Mouse (Mus musculus) ES-E14 (cell line): ENCODE data around the gene Nfib. TPM values are rescaled to one million over a fixed set of nuclear protein-coding genes. Genes with fewer than 3 reads are reported as not detected.
A peak's percentile ranks its signal among the peaks of the same experiment; 100 is the strongest.

ENCODE experiments used
- DNase-seq: peaks from one replicate; pipeline ENCODE4 v3.0.0-alpha.2; 2013; ENCODE audit warnings: low read depth, low spot score
- H3K27ac ChIP-seq: 2 replicates; pipeline ENCODE4 v1.5.1; 2012; ENCODE audit warnings: low read depth, mild to moderate bottlenecking, low read length, moderate library complexity, mixed read lengths; ENCODE audit not compliant: poor library complexity, insufficient read depth, severe bottlenecking
- H3K36me3 ChIP-seq: 2 replicates; pipeline ENCODE4 v1.6.1; 2012; ENCODE audit warnings: mild to moderate bottlenecking, low read length, moderate library complexity, mixed read lengths; ENCODE audit not compliant: control insufficient read depth, poor library complexity, insufficient read depth, severe bottlenecking
- H3K4me1 ChIP-seq, 2 experiments: fragments of 150-350 bp in 1 of 2; sonication (generic) in 1 of 2; 2 replicates each; pipeline ENCODE4 v1.6.1; 2012; ENCODE audit warnings: low read length in 2 of 2, mild to moderate bottlenecking in 1 of 2, mixed read lengths in 1 of 2; ENCODE audit not compliant: control insufficient read depth in 2 of 2, insufficient read depth in 2 of 2, poor library complexity in 1 of 2
- H3K4me3 ChIP-seq, 2 experiments: fragments of 150-350 bp in 1 of 2; sonication (generic) in 1 of 2; 2 replicates each; pipeline ENCODE4 v1.5.1; 2012; ENCODE audit warnings: low read length in 2 of 2, low read depth in 1 of 2, mild to moderate bottlenecking in 1 of 2, mixed read lengths in 1 of 2; ENCODE audit not compliant: insufficient read depth in 1 of 2, poor library complexity in 1 of 2, severe bottlenecking in 1 of 2
- H3K9ac ChIP-seq: 2 replicates; pipeline ENCODE4 v1.6.1; 2012; ENCODE audit warnings: low read depth, mild to moderate bottlenecking, low read length, mixed read lengths; ENCODE audit not compliant: poor library complexity, insufficient read depth, severe bottlenecking
- H3K9me3 ChIP-seq: fragments of 150-350 bp; sonication (generic); 2 replicates; pipeline ENCODE4 v1.6.1; 2012; ENCODE audit warnings: low read depth, mild to moderate bottlenecking, low read length; ENCODE audit not compliant: control insufficient read depth, insufficient read depth
- CHD2 ChIP-seq: IDR thresholded peaks from 2 replicates; pipeline ENCODE4 v1.6.1; 2014; ENCODE audit warnings: mild to moderate bottlenecking, low read depth, low read length, inconsistent platforms
- HCFC1 ChIP-seq: IDR thresholded peaks from 2 replicates; pipeline ENCODE4 v1.6.1; 2012; ENCODE audit warnings: low read length, inconsistent platforms, borderline replicate concordance; ENCODE audit not compliant: insufficient read depth
- MAFK ChIP-seq: IDR thresholded peaks from 2 replicates; pipeline ENCODE4 v1.6.1; 2014; ENCODE audit warnings: mild to moderate bottlenecking, low read depth, low read length, inconsistent platforms; ENCODE audit not compliant: insufficient read depth
- ZC3H11A ChIP-seq: IDR thresholded peaks from 2 replicates; pipeline ENCODE4 v1.6.1; 2012; ENCODE audit warnings: low read depth, mild to moderate bottlenecking, inconsistent platforms, low read length, borderline replicate concordance
- ZNF384 ChIP-seq: IDR thresholded peaks from 2 replicates; pipeline ENCODE4 v1.6.1; 2012; ENCODE audit warnings: low read depth, low read length, inconsistent platforms
- in situ Hi-C, 2 experiments: fragments of 600-800 bp; cut with MboI; formaldehyde crosslinking; loops; one replicate each; pipeline ENCODE4 v1.15.1; 2025; ENCODE audit warnings: low sequenced_read_pairs in 2 of 2, inconsistent platforms in 1 of 2; ENCODE audit not compliant: unreplicated experiment in 2 of 2
- total RNA-seq: library from RNA; depleted of rRNA; stranded (reverse); fragments of 300-350 nt; gene quantifications from 2 replicates; pipeline ENCODE4 v1.2.3, GENCODE M21; 2012

Nfib gene
- total RNA-seq, 1 experiment: 8.9 TPM

DNA sequence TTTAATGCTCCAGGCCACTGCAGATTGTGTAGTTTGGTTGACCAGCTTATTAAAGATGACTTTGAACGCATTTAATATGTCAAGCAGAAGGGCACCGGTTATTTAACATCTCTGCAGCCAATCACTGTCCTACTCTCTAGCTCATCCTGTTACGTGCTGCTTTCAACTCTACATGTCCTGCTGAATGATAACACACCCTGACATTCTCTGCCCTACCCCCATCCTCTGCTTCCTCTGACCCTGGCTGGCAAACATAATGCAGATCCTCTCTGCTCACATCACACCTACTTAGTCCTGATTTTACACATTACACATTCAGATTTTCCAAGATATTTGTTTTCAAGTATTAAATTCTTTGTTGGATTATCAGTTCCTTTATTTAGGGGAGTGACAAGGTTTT lies 343.3 kb downstream of the Nfib start:
- H3K9ac ChIP-seq: no peak overlapping the region
- H3K4me1 ChIP-seq: no peaks in the 10 kb centered on the region
- H3K36me3 ChIP-seq: no peaks in the 10 kb centered on the region
- no peaks in the 10 kb centered on the region for H3K9me3 ChIP-seq
- in situ Hi-C loops: no loop called here
- H3K27ac ChIP-seq: no peak overlapping the region
- no peak overlapping the region for H3K4me3 ChIP-seq
- DNase-seq: no peak
- TF ChIP-seq ZC3H11A: no peak
- TF ChIP-seq MAFK: no peak
- no peak for TF ChIP-seq ZNF384
- TF ChIP-seq HCFC1: no peak
- no peak for TF ChIP-seq CHD2

DNA sequence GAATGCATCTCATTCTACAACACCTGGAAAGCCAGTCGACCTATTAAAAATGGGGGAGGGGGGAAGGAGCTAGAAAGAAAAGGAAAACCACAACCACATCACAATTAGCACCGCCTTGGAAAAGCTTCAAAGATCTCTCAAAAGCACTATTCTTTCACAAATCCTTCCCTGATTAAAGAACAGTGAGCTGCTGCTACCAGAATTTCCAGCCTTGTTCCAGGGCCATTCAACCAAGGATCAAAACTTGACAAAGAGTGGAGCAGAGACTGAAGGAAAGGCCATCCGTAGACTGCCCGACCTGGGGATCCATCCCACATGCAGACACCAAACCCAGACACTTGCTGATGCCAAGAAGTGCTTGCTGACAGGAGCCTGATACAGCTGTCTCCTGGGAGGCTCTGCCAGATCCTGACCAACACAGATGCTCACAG lies 345.5 kb downstream of the Nfib start:
- H3K9ac ChIP-seq: no peak overlapping the region
- no peaks in the 10 kb centered on the region for H3K9me3 ChIP-seq
- no peak overlapping the region for H3K4me3 ChIP-seq
- in situ Hi-C loops: no loop called here
- no peak for DNase-seq
- no peak for TF ChIP-seq ZC3H11A
- no peak for TF ChIP-seq ZNF384
- no peaks in the 10 kb centered on the region for H3K36me3 ChIP-seq
- H3K4me1 ChIP-seq: no peaks in the 10 kb centered on the region
- no peak overlapping the region for H3K27ac ChIP-seq

DNA sequence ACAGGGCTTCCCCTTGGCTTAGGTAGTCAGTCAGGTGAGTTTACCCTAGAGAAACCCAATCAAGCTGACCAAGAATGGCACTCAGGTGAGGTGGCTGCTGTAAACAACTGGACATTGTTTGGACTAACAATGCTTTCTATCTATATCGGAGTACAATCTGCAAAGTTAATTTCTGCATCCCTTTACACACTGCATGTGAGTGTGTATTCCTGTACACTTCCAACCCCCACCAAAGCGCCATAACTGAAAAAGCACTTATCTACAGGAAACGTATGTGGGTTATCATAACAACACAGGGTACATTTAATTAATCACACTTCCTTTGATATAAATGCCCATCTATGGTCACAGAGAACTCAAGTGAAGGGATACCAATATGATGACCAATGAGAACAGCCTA lies 346.4 kb downstream of the Nfib start:
- no peak for DNase-seq
- H3K36me3 ChIP-seq: no peaks in the 10 kb centered on the region
- no peak for TF ChIP-seq ZNF384
- in situ Hi-C loops: no loop called here
- no peaks in the 10 kb centered on the region for H3K4me1 ChIP-seq
- H3K4me3 ChIP-seq: no peak overlapping the region
- no peak overlapping the region for H3K9ac ChIP-seq
- H3K27ac ChIP-seq: no peak overlapping the region
- no peaks in the 10 kb centered on the region for H3K9me3 ChIP-seq

DNA sequence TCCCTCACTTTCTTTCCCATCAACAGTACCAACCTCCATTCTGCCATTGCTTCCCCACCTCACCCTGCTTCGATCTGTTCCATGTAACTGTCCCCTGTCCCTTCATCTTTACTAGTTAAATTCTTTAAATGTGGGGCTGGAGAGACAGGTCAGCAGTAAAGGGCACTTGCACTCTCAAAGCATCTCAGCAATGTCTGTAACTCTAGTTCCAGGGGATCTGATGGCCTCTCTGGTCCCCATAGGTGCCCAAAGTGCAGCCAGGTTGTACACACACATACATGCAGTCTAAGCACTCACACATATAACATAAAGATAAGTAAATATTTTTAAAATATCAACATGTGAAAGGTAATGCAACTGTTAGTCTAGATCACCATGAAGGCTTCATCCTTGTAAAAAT lies 356.5 kb downstream of the Nfib start:
- TF ChIP-seq ZC3H11A (no peak), HCFC1 (no peak), MAFK (no peak), CHD2 (no peak), ZNF384 (no peak)
- peaks cover 2 to 7% of the 10 kb centered on the region in 2 experiments; a peak in 2 of 4 replicates for H3K4me1 ChIP-seq
- no peaks in the 10 kb centered on the region for H3K9me3 ChIP-seq
- no peak overlapping the region for H3K27ac ChIP-seq
- H3K4me3 ChIP-seq: no peak overlapping the region
- no peak for DNase-seq
- in situ Hi-C loops: no loop called here
- H3K36me3 ChIP-seq: no peaks in the 10 kb centered on the region
- no peak overlapping the region for H3K9ac ChIP-seq

DNA sequence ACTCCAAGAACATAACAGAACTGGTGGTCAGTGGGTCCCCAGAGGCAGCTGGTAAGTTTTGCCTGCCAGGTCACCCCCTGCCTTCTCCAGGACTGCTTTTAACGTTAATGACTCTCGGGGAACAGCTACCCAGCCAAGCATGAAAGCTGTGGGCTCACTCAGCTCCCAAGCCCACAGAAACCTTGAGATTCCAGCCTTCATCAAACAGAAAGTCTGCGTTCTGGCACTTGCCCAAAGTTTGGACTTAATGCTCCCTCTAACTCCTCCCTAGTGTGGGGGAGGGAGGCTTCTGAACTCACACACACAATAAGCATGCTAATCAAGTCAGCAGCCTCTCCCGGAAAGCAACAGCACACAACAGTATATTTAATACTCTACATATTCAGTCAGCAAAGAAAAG lies 360.8 kb downstream of the Nfib start:
- H3K9me3 ChIP-seq: no peaks in the 10 kb centered on the region
- no peaks in the 10 kb centered on the region for H3K36me3 ChIP-seq
- H3K4me1 ChIP-seq: peaks cover 2 to 9% of the 10 kb centered on the region in 2 experiments; a peak in 3 of 4 replicates
- TF ChIP-seq CHD2 (no peak), ZNF384 (no peak), HCFC1 (no peak)
- no peak overlapping the region for H3K9ac ChIP-seq
- no peak for DNase-seq
- in situ Hi-C loops: no loop called here
- no peak overlapping the region for H3K27ac ChIP-seq
- peak overlapping the region in 1 of 2 experiments; percentile 49; a peak in 2 of 4 replicates for H3K4me3 ChIP-seq
